Mouse (Mus musculus) heart, postnatal 36 days (tissue): ENCODE measurements around the gene Zfp119b. TPM values are rescaled to one million over a fixed set of nuclear protein-coding genes. Genes with fewer than 3 reads are reported as not detected.
A peak's percentile ranks its signal among the peaks of the same experiment; 100 is the strongest.
"Not testable (repeated sequence)": the region's sequence is repeated elsewhere in the genome, so short reads cannot be mapped to it uniquely, and the experiment has no call there.

Experiments used
- DNase-seq, 2 experiments: peaks; one replicate each; pipeline ENCODE4 v3.0.0; 2021 to 2022
- intact Hi-C: fragments of 180-260 bp; cut with DNase I; formaldehyde crosslinking; loops from one replicate; pipeline ENCODE4 v1.15.1; 2025
- total RNA-seq, 2 experiments: library from RNA; stranded (reverse); gene quantifications; 2 replicates each; pipeline ENCODE4 v1.2.3; 2021

Zfp119b gene
- total RNA-seq, 2 experiments from 2014 or later, result 3.7 to 4.3 TPM

DNA sequence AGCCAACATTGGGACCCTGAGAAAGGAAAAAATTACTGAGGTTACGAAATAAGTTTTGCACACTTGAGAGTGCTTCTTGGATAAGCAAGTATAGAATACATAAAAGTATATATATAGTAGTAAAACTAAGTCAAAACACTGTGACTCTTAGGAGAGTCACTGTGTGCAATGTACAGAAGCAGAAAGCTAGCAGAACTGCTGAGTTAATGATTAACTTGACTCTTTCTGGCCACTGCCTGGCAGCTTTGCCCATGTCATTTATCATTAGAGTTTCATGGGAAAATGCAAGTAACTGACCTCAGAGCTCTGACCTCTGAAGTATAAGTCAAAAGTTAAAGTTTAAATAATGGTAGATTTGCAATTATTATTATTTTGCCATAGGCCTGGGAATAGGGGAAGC, 45.6 kb downstream of the Zfp119b start:
- intact Hi-C loops, result no loop called here
- no peak for DNase-seq

DNA sequence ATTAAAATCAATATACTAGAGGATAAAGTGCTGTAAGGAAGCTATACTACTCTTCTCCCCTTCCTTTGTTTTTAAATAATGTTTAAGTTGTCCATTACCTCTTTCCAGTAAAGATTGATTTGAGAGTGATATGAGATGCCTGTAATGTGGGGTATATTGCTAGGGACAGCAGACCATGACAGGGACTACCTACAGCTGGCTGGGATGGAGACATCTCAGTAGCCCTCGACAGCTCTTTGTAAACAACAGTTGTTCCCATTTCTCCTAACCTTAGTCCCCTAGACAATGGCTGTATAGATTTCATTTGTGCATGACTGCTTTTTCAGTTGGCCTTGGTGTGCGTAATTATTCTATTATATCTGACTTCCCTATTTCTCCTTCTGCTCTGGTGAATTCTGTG, 46.2 kb downstream of the Zfp119b start:
- intact Hi-C loops, result no loop called here
- no peak for DNase-seq

DNA sequence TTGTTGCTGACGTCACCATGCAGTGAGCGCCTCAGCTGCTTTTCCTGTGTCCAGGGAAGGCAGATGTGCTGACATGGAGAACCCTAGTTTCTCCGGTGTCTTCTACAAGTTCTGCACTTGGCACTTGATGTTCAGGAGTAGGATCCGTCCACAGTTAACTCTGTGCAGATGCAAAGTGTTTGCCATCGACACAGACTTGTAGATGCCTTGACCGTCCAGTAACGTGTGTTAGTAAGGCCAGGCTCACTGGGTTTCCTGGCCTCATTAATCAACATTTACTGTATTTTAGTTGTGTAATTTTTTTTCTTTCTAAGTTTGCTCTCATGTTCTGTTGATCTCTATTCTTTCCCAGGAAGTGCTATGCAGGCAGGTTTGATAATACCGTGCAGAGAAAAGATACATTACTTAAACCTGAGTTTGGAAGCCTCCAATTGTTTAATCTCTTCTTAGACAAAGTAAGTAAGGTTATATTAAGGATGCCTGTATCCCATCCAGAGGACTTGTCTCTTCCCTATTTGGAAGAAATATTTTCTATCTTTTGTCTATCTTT, 56.8 kb downstream of the Zfp119b start:
- DNase-seq, result peak in 1 of 2 experiments; percentile 29
- intact Hi-C loops, result not testable (repeated sequence)

Other genes starting within 250 kb of the Zfp119b start
- 1 to 10 TPM; 2.6 to 3.3 TPM for gene Pot1b, start 236.9 kb downstream of the Zfp119b start, total RNA-seq
- under 1 TPM; 0.47 to 0.76 TPM for gene Adgre4, start 199.5 kb downstream of the Zfp119b start, total RNA-seq
- 1 to 10 TPM; 4.2 to 4.4 TPM for gene Zfp119a, start 70.6 kb downstream of the Zfp119b start, total RNA-seq
- gene Zfp959, start 57.4 kb downstream of the Zfp119b start, total RNA-seq, result 1 to 10 TPM; 4.1 to 5.0 TPM
- gene Ebi3, start 3.1 kb upstream of the Zfp119b start, total RNA-seq, result 1 to 10 TPM in 1 of 2 experiments, under 1 TPM in 1; 0.78 to 1.6 TPM
- 1 to 10 TPM; 8.8 to 9.5 TPM for gene Yju2, start 9.6 kb upstream of the Zfp119b start, total RNA-seq
- gene Shd, start 21.0 kb upstream of the Zfp119b start, total RNA-seq, result under 1 TPM; 0.72 to 0.87 TPM
- not detected for gene Fsd1, start 37.0 kb upstream of the Zfp119b start, total RNA-seq
- 10 to 100 TPM; 15.5 to 16.4 TPM for gene Stap2, start 56.1 kb upstream of the Zfp119b start, total RNA-seq
- gene Mpnd, start 56.2 kb upstream of the Zfp119b start, total RNA-seq, result 10 to 100 TPM; 58.6 to 64.1 TPM
- 10 to 100 TPM; 15.4 to 17.3 TPM for gene Sh3gl1, start 87.1 kb upstream of the Zfp119b start, total RNA-seq
- gene Chaf1a, start 90.9 kb upstream of the Zfp119b start, total RNA-seq, result 1 to 10 TPM; 1.3 to 1.5 TPM
- 10 to 100 TPM; 57.6 to 61.3 TPM for gene Ubxn6, start 125.5 kb upstream of the Zfp119b start, total RNA-seq
- gene Hdgfl2, start 130.1 kb upstream of the Zfp119b start, total RNA-seq, result 10 to 100 TPM; 37.5 to 41.1 TPM
- 100 to 1,000 TPM; 157 to 172 TPM for gene Plin4, start 160.3 kb upstream of the Zfp119b start, total RNA-seq
- 100 to 1,000 TPM; 171 to 183 TPM for gene Plin5, start 168.1 kb upstream of the Zfp119b start, total RNA-seq
- gene Lrg1, start 172.5 kb upstream of the Zfp119b start, total RNA-seq, result 10 to 100 TPM; 56.1 to 73.6 TPM
- gene Sema6b, start 190.8 kb upstream of the Zfp119b start, total RNA-seq, result 10 to 100 TPM in 1 of 2 experiments, 1 to 10 TPM in 1; 7.5 to 10.2 TPM
- gene Tnfaip8l1, start 213.0 kb upstream of the Zfp119b start, total RNA-seq, result 1 to 10 TPM; 1.9 to 2.8 TPM
- gene Mydgf, start 234.4 kb upstream of the Zfp119b start, total RNA-seq, result 10 to 100 TPM; 25.2 to 25.5 TPM